Mouse (Mus musculus) embryonic facial prominence, embryonic 13.5 days (tissue): Measurements from ENCODE around the gene Dgkg. TPM values are rescaled to one million over a fixed set of nuclear protein-coding genes. Genes with fewer than 3 reads are reported as not detected.

Source experiments
- ATAC-seq: fragments of 200-750 bp; cut with Nextera tagmentation; 2 replicates; pipeline ENCODE4 v1.8.0; 2017; ENCODE audit warnings: low read depth; ENCODE audit not compliant: insufficient number of reproducible peaks, insufficient read depth, low FRiP score, low TSS enrichment
- H3K27ac ChIP-seq: fragments of 300-500 bp; sonication (generic); 2 replicates; pipeline ENCODE4 v1.5.1; 2015; ENCODE audit warnings: moderate library complexity, mild to moderate bottlenecking, inconsistent platforms
- H3K27me3 ChIP-seq: fragments of 300-500 bp; sonication (generic); 2 replicates; pipeline ENCODE4 v1.6.1; 2015; ENCODE audit warnings: mild to moderate bottlenecking, inconsistent platforms
- H3K36me3 ChIP-seq: fragments of 300-500 bp; sonication (generic); 2 replicates; pipeline ENCODE4 v1.6.1; 2015; ENCODE audit warnings: mild to moderate bottlenecking, inconsistent platforms
- H3K4me1 ChIP-seq: fragments of 300-500 bp; sonication (generic); 2 replicates; pipeline ENCODE4 v1.6.1; 2015; ENCODE audit warnings: inconsistent platforms
- H3K4me2 ChIP-seq: fragments of 300-500 bp; sonication (generic); 2 replicates; pipeline ENCODE4 v1.6.1; 2015; ENCODE audit warnings: moderate library complexity, mild to moderate bottlenecking, inconsistent platforms
- H3K4me3 ChIP-seq: fragments of 300-500 bp; sonication (generic); 2 replicates; pipeline ENCODE4 v1.5.1; 2015; ENCODE audit warnings: mild to moderate bottlenecking, inconsistent platforms
- H3K9ac ChIP-seq: fragments of 300-500 bp; sonication (generic); 2 replicates; pipeline ENCODE4 v1.6.1; 2015; ENCODE audit warnings: mild to moderate bottlenecking, inconsistent platforms
- H3K9me3 ChIP-seq: fragments of 300-500 bp; sonication (generic); 2 replicates; pipeline ENCODE4 v1.6.1; 2016; ENCODE audit warnings: inconsistent platforms
- WGBS: fragments of 180-500 bp; shearing (Covaris S2); methylation state at CpG from one replicate; pipeline ENCODE4 v1.1.7; 2015; ENCODE audit warnings: mixed read lengths; 5-methylcytosine and 5-hydroxymethylcytosine counted together
- polyA plus RNA-seq: library from polyadenylated mRNA; unstranded; fragments of >200 nt; fragmentation: Nextera tagmentation; extraction: Ambion mirVana; gene quantifications from 2 replicates; pipeline ENCODE4 v1.2.1, GENCODE M21; 2015

Gene Dgkg
- polyA plus RNA-seq, 1 experiment from 2014 or later: 0.13 TPM

GRCm38 (mm10) chr16:22618424-22619056 is 38.5 kb downstream of the Dgkg start:
- no peak overlapping the region for H3K4me3 ChIP-seq
- no peaks in the 10 kb centered on the region for H3K9me3 ChIP-seq
- no peak overlapping the region for H3K9ac ChIP-seq
- 77% methylated on average over 8 of the region's 8 CpGs for WGBS
- H3K4me1 ChIP-seq: peaks cover 11% of the 10 kb centered on the region
- no peak overlapping the region for H3K4me2 ChIP-seq
- no peak for ATAC-seq
- no peaks in the 10 kb centered on the region for H3K36me3 ChIP-seq
- H3K27me3 ChIP-seq: no peaks in the 10 kb centered on the region
- no peak overlapping the region for H3K27ac ChIP-seq

- Histone ChIP-seq H3K36me3 (no peaks in the 10 kb centered on the region), H3K4me2 (no peak overlapping the region), H3K27ac (no peak overlapping the region), H3K9ac (no peak overlapping the region), H3K27me3 (no peaks in the 10 kb centered on the region), H3K4me1 (peaks cover 14% of the 10 kb centered on the region; the same call in 1 of the 2 replicates), H3K4me3 (no peak overlapping the region), H3K9me3 (no peaks in the 10 kb centered on the region)
- ATAC-seq: no peak
- 83% methylated on average over 4 of the region's 4 CpGs for WGBS
Observed at GRCm38 (mm10) chr16:22615805-22616204, 41.2 kb downstream of the Dgkg start.

- no peak for ATAC-seq
- 33% methylated on average over 9 of the region's 9 CpGs for WGBS
Observed at GRCm38 (mm10) chr16:22613186-22614073, 43.6 kb downstream of the Dgkg start.

GRCm38 (mm10) chr16:22608046-22608445 is 49.0 kb downstream of the Dgkg start:
- no peak overlapping the region for H3K27ac ChIP-seq
- H3K27me3 ChIP-seq: 0 out of 2 replicates have a peak, but pooled peaks cover 4% of the 10 kb centered on the region
- no peak overlapping the region for H3K9ac ChIP-seq
- no peaks in the 10 kb centered on the region for H3K36me3 ChIP-seq
- WGBS: 49% methylated on average over 6 of the region's 6 CpGs
- no peaks in the 10 kb centered on the region for H3K9me3 ChIP-seq
- no peak for ATAC-seq
- peaks cover 5% of the 10 kb centered on the region; the same call in 1 of the 2 replicates for H3K4me1 ChIP-seq
- H3K4me2 ChIP-seq: no peak overlapping the region
- no peak overlapping the region for H3K4me3 ChIP-seq

More at GRCm38 (mm10) chr16:22613186-22614073, 43.6 kb downstream of the Dgkg start:
- Histone ChIP-seq H3K36me3 (no peaks in the 10 kb centered on the region), H3K9me3 (no peaks in the 10 kb centered on the region), H3K9ac (no peak overlapping the region), H3K4me3 (no peak overlapping the region), H3K27me3 (0 out of 2 replicates have a peak, but pooled peaks cover 4% of the 10 kb centered on the region), H3K4me1 (peaks cover 14% of the 10 kb centered on the region; the same call in 1 of the 2 replicates), H3K27ac (no peak overlapping the region), H3K4me2 (no peak overlapping the region)

- Histone ChIP-seq H3K4me2 (no peak overlapping the region), H3K9ac (no peak overlapping the region), H3K4me1 (no peaks in the 10 kb centered on the region), H3K27me3 (0 out of 2 replicates have a peak, but pooled peaks cover 4% of the 10 kb centered on the region), H3K36me3 (no peaks in the 10 kb centered on the region), H3K27ac (no peak overlapping the region), H3K4me3 (no peak overlapping the region), H3K9me3 (no peaks in the 10 kb centered on the region)
- 83% methylated on average over 4 of the region's 4 CpGs for WGBS
- no peak for ATAC-seq
Observed at GRCm38 (mm10) chr16:22606989-22607388, 50.0 kb downstream of the Dgkg start.

GRCm38 (mm10) chr16:22602399-22602798 is 54.6 kb downstream of the Dgkg start:
- Histone ChIP-seq H3K36me3 (no peaks in the 10 kb centered on the region), H3K27me3 (no peaks in the 10 kb centered on the region), H3K9ac (no peak overlapping the region), H3K27ac (no peak overlapping the region), H3K9me3 (no peaks in the 10 kb centered on the region), H3K4me2 (no peak overlapping the region), H3K4me1 (no peaks in the 10 kb centered on the region), H3K4me3 (no peak overlapping the region)
- WGBS: 79% methylated on average over 9 of the region's 9 CpGs
- no peak for ATAC-seq

- H3K9ac ChIP-seq: no peak overlapping the region
- no peaks in the 10 kb centered on the region for H3K36me3 ChIP-seq
- H3K4me2 ChIP-seq: no peak overlapping the region
- no peaks in the 10 kb centered on the region for H3K4me1 ChIP-seq
- no peak overlapping the region for H3K27ac ChIP-seq
- H3K27me3 ChIP-seq: no peaks in the 10 kb centered on the region
- WGBS: 77% methylated on average over 3 of the region's 3 CpGs
- no peaks in the 10 kb centered on the region for H3K9me3 ChIP-seq
- no peak for ATAC-seq
- no peak overlapping the region for H3K4me3 ChIP-seq
Observed at GRCm38 (mm10) chr16:22601756-22602155, 55.3 kb downstream of the Dgkg start.

- WGBS: 91% methylated on average over 4 of the region's 4 CpGs
- Histone ChIP-seq H3K4me2 (no peak overlapping the region), H3K9ac (no peak overlapping the region), H3K27me3 (no peaks in the 10 kb centered on the region), H3K9me3 (no peaks in the 10 kb centered on the region), H3K4me1 (no peaks in the 10 kb centered on the region), H3K27ac (no peak overlapping the region), H3K4me3 (no peak overlapping the region), H3K36me3 (no peaks in the 10 kb centered on the region)
- ATAC-seq: no peak
Observed at GRCm38 (mm10) chr16:22600108-22600699, 56.8 kb downstream of the Dgkg start.

GRCm38 (mm10) chr16:22598741-22599140 is 58.3 kb downstream of the Dgkg start:
- H3K4me2 ChIP-seq: no peak overlapping the region
- H3K9ac ChIP-seq: no peak overlapping the region
- no peaks in the 10 kb centered on the region for H3K9me3 ChIP-seq
- H3K4me1 ChIP-seq: no peaks in the 10 kb centered on the region
- H3K27me3 ChIP-seq: no peaks in the 10 kb centered on the region
- WGBS: 74% methylated on average over 6 of the region's 6 CpGs
- ATAC-seq: no peak
- H3K36me3 ChIP-seq: no peaks in the 10 kb centered on the region
- H3K4me3 ChIP-seq: no peak overlapping the region
- H3K27ac ChIP-seq: no peak overlapping the region

GRCm38 (mm10) chr16:22596394-22596793 is 60.6 kb downstream of the Dgkg start:
- H3K4me2 ChIP-seq: no peak overlapping the region
- no peaks in the 10 kb centered on the region for H3K4me1 ChIP-seq
- no peak overlapping the region for H3K27ac ChIP-seq
- no peak overlapping the region for H3K4me3 ChIP-seq
- WGBS: 84% methylated on average over 1 of the region's 1 CpGs
- H3K9ac ChIP-seq: no peak overlapping the region
- H3K36me3 ChIP-seq: no peaks in the 10 kb centered on the region
- no peaks in the 10 kb centered on the region for H3K27me3 ChIP-seq
- no peak for ATAC-seq
- H3K9me3 ChIP-seq: no peaks in the 10 kb centered on the region

- no peak overlapping the region for H3K27ac ChIP-seq
- no peaks in the 10 kb centered on the region for H3K27me3 ChIP-seq
- H3K4me3 ChIP-seq: no peak overlapping the region
- no peaks in the 10 kb centered on the region for H3K9me3 ChIP-seq
- no peaks in the 10 kb centered on the region for H3K36me3 ChIP-seq
- no peaks in the 10 kb centered on the region for H3K4me1 ChIP-seq
- no peak for ATAC-seq
- H3K9ac ChIP-seq: no peak overlapping the region
- no peak overlapping the region for H3K4me2 ChIP-seq
- WGBS: 91% methylated on average over 2 of the region's 2 CpGs
Observed at GRCm38 (mm10) chr16:22593907-22594306, 63.1 kb downstream of the Dgkg start.
